Mouse (Mus musculus): ENCODE measurements at regions not wholly inside any gene's neighbourhood (a gene's known extent, or its start where the extent isn't known, plus 50 kb on each side); places are given as distances from the start of the nearest gene placed in this dataset.

GRCm38 (mm10) chr12:95558706-95559406, 133.2 kb upstream of the Flrt2 start:
- no peak for DNase-seq (ENCODE audit: low read depth, low spot score)

GRCm38 (mm10) chr12:95563431-95563830, 128.6 kb upstream of the Flrt2 start:
- DNase-seq (ENCODE audit: low read depth, low spot score): no peak

- no peak for DNase-seq (ENCODE audit: low read depth, low spot score)
Measured at GRCm38 (mm10) chr12:95576772-95577171, 115.3 kb upstream of the Flrt2 start.

GRCm38 (mm10) chr12:95589011-95589410, 103.0 kb upstream of the Flrt2 start:
- no peak for DNase-seq (ENCODE audit: low read depth, low spot score)

GRCm38 (mm10) chr12:95619281-95619680, 72.7 kb upstream of the Flrt2 start:
- no peak for DNase-seq (ENCODE audit: low read depth, low spot score)

- DNase-seq (ENCODE audit: low read depth, low spot score): no peak
Measured at GRCm38 (mm10) chr12:95631029-95631428, 61.0 kb upstream of the Flrt2 start.

- no peak for DNase-seq (ENCODE audit: low read depth, low spot score)
Measured at GRCm38 (mm10) chr12:95636647-95637046, 55.4 kb upstream of the Flrt2 start.

- DNase-seq (ENCODE audit: low read depth, low spot score): no peak
Measured at GRCm38 (mm10) chr12:95639892-95640291, 52.1 kb upstream of the Flrt2 start.

- no peak for DNase-seq (ENCODE audit: low read depth, low spot score)
Measured at GRCm38 (mm10) chr12:95641628-95642027, 50.4 kb upstream of the Flrt2 start.

Data from embryo, embryonic 11.5 days (tissue).